In the genomic region with DNA sequence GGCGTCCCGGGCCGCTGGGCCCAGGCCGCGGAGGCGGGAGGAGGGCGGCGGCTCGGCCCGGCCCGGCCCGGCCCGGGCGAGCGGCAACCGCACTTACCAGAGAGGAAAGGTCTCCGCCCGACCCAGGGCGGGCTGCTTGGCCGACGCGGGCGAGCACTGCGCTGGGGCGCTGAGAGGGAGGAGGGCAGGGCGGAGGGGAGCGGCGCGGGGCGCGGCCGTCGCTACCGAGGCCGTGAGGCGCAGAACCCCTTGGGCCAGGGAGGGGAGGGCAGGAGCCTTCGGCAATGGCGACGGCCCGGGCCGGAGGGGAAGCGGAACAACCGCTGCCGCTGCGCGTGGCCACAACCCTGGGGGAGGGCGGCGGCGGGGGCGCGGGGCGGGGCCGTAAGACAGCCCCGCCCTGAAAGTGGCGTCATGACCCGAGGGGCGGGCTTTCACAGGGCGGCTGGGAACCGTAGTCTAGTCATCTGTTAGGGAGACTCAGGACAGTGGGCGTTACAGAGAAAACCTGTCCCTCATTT, we compare ENCODE assay signal across 8 mouse cellular contexts. TPM values are rescaled to one million over a fixed set of nuclear protein-coding genes. Genes with fewer than 3 reads are reported as not detected.
A peak's percentile ranks its signal among the peaks of the same experiment; 100 is the strongest.
DNase-seq lines count a peak whose midpoint lies in the region; ATAC-seq and TF ChIP-seq lines count a peak whose summit lies in the region.

Pak2 (minus strand) TSS at position 352 of the 521 bp plus-strand sequence.

- under 1% methylated on average over 42 of the region's 60 CpGs for WGBS in forebrain, embryonic 11.5 days
- WGBS in heart, embryonic 16.5 days, result under 1% methylated on average over 42 of the region's 60 CpGs
- WGBS in liver, embryonic 16.5 days (ENCODE audit: insufficient replicate concordance), result under 1% methylated on average over 56 of the region's 60 CpGs
- WGBS in neural tube, embryonic 13.5 days, result under 1% methylated on average over 54 of the region's 60 CpGs

- H3K9ac ChIP-seq in forebrain, embryonic 11.5 days (ENCODE audit: low read length), result peak within 1 kb of the TSS; percentile 99
- H3K9ac ChIP-seq in heart, embryonic 16.5 days (ENCODE audit: low read length), result peak within 1 kb of the TSS; percentile 100
- H3K9ac ChIP-seq in liver, embryonic 16.5 days (ENCODE audit: low read depth, low read length), result peak within 1 kb of the TSS; percentile 97
- peak within 1 kb of the TSS; percentile 97 for H3K9ac ChIP-seq in neural tube, embryonic 13.5 days

- H3K9me3 ChIP-seq in forebrain, embryonic 11.5 days (ENCODE audit: control insufficient read depth, low read length), result no peaks in the 10 kb centered on the region
- no peaks in the 10 kb centered on the region for H3K9me3 ChIP-seq in heart, embryonic 16.5 days (replicated peaks; ENCODE audit: control insufficient read depth, low read length)
- H3K9me3 ChIP-seq in liver, embryonic 16.5 days (replicated peaks; ENCODE audit: control insufficient read depth, low read length), result no peaks in the 10 kb centered on the region
- H3K9me3 ChIP-seq in neural tube, embryonic 13.5 days, result no peaks in the 10 kb centered on the region

- DNase-seq in CD8-positive naive resting alpha-beta T cell, adult 2 months (ENCODE audit: low read depth in 2 of 2, low spot score in 2 of 2), result peak; percentile 69 to 74
- DNase-seq in c-Kit-positive CD71-negative TER-119-negative erythroid progenitor cells, embryonic 14.5 days (ENCODE audit: low read depth), result peak; percentile 67
- DNase-seq in forebrain, embryonic 11.5 days (ENCODE audit: low spot score), result peak; percentile 95
- DNase-seq in kidney, postnatal 4 days, result peak; percentile 91 to 93

- peak; percentile 96 for ATAC-seq in forebrain, embryonic 11.5 days (replicated peaks; ENCODE audit: low FRiP score)
- ATAC-seq in heart, embryonic 16.5 days (replicated peaks; ENCODE audit: extremely low read depth, insufficient read depth, low FRiP score), result peak; percentile 95
- ATAC-seq in liver, embryonic 16.5 days (ENCODE audit: low read depth), result peak; percentile 93
- peak; percentile 98 for ATAC-seq in neural tube, embryonic 13.5 days (ENCODE audit: low read depth)

- peak within 1 kb of the TSS; percentile 98 for H3K4me3 ChIP-seq in forebrain, embryonic 11.5 days (ENCODE audit: low read depth, low read length)
- H3K4me3 ChIP-seq in heart, embryonic 16.5 days (ENCODE audit: low read length), result peak within 1 kb of the TSS; percentile 87
- peak within 1 kb of the TSS; percentile 94 for H3K4me3 ChIP-seq in liver, embryonic 16.5 days (ENCODE audit: low read depth, low read length)
- peak within 1 kb of the TSS; percentile 97 for H3K4me3 ChIP-seq in neural tube, embryonic 13.5 days
- peak within 1 kb of the TSS; percentile 98 for H3K4me3 ChIP-seq in testis, adult 2 months (ENCODE audit: control insufficient read depth, low read depth, low read length)

- peak; percentile 93 for TF ChIP-seq POLR2A in testis, adult 2 months (IDR thresholded peaks at IDR 0.05; ENCODE audit: control insufficient read depth, low read depth, low read length)

- no peak for TF ChIP-seq CTCF in testis, adult 2 months (IDR thresholded peaks at IDR 0.05; ENCODE audit: control insufficient read depth, insufficient read depth, insufficient replicate concordance, low read depth, low read length)

- H3K4me2 ChIP-seq in forebrain, embryonic 11.5 days (ENCODE audit: low read depth, low read length, severe bottlenecking), result peak within 1 kb of the TSS; percentile 67
- H3K4me2 ChIP-seq in heart, embryonic 16.5 days (ENCODE audit: low read depth, low read length), result peak within 1 kb of the TSS; percentile 87
- peak within 1 kb of the TSS; percentile 88 for H3K4me2 ChIP-seq in liver, embryonic 16.5 days (ENCODE audit: low read depth, low read length)
- peak within 1 kb of the TSS; percentile 84 for H3K4me2 ChIP-seq in neural tube, embryonic 13.5 days

- H3K36me3 ChIP-seq in forebrain, embryonic 11.5 days (ENCODE audit: control insufficient read depth, insufficient read depth, low read length), result peaks cover 3% of the 10 kb centered on the region
- H3K36me3 ChIP-seq in heart, embryonic 16.5 days (ENCODE audit: control insufficient read depth, insufficient read depth), result no peaks in the 10 kb centered on the region
- H3K36me3 ChIP-seq in liver, embryonic 16.5 days (ENCODE audit: control insufficient read depth, insufficient read depth), result no peaks in the 10 kb centered on the region; the same call in 1 of the 2 replicates
- peaks cover 12% of the 10 kb centered on the region for H3K36me3 ChIP-seq in neural tube, embryonic 13.5 days
- H3K36me3 ChIP-seq in testis, adult 2 months (ENCODE audit: control insufficient read depth, insufficient read depth, low read length), result no peaks in the 10 kb centered on the region

- H3K27me3 ChIP-seq in forebrain, embryonic 11.5 days (ENCODE audit: control insufficient read depth, insufficient read depth, low read length), result no peaks in the 10 kb centered on the region
- H3K27me3 ChIP-seq in heart, embryonic 16.5 days (ENCODE audit: control insufficient read depth, insufficient read depth, low read length), result no peaks in the 10 kb centered on the region
- H3K27me3 ChIP-seq in liver, embryonic 16.5 days (ENCODE audit: control insufficient read depth, insufficient read depth, low read depth, low read length), result no peaks in the 10 kb centered on the region
- H3K27me3 ChIP-seq in neural tube, embryonic 13.5 days, result no peaks in the 10 kb centered on the region
- no peaks in the 10 kb centered on the region for H3K27me3 ChIP-seq in testis, adult 2 months (ENCODE audit: control insufficient read depth, insufficient read depth, low read length)

- 0 out of 2 replicates have a peak, but pooled peaks cover 6% of the 10 kb centered on the region for H3K4me1 ChIP-seq in forebrain, embryonic 11.5 days (replicated peaks; ENCODE audit: control insufficient read depth, insufficient read depth, low read length)
- peaks cover 23% of the 10 kb centered on the region for H3K4me1 ChIP-seq in heart, embryonic 16.5 days (ENCODE audit: control insufficient read depth, insufficient read depth, low read length)
- H3K4me1 ChIP-seq in liver, embryonic 16.5 days (ENCODE audit: control insufficient read depth, low read depth, low read length), result peaks cover 18% of the 10 kb centered on the region
- H3K4me1 ChIP-seq in neural tube, embryonic 13.5 days (replicated peaks), result peaks cover 31% of the 10 kb centered on the region
- H3K4me1 ChIP-seq in testis, adult 2 months (ENCODE audit: control insufficient read depth, insufficient read depth, low read length), result peaks cover 5% of the 10 kb centered on the region

- H3K27ac ChIP-seq in forebrain, embryonic 11.5 days (ENCODE audit: low read depth, low read length), result peak within 1 kb of the TSS; percentile 92
- peak within 1 kb of the TSS; percentile 98 for H3K27ac ChIP-seq in heart, embryonic 16.5 days (ENCODE audit: low read length)
- H3K27ac ChIP-seq in liver, embryonic 16.5 days (ENCODE audit: low read length), result peak within 1 kb of the TSS; percentile 98
- H3K27ac ChIP-seq in neural tube, embryonic 13.5 days (replicated peaks), result peak within 1 kb of the TSS; percentile 94
- H3K27ac ChIP-seq in testis, adult 2 months (ENCODE audit: control insufficient read depth, insufficient read depth, low read depth, low read length), result peak within 1 kb of the TSS; percentile 98

RNA-seq across cellular contexts. Expression of gene Pak2, which starts in this region (rescaled TPM):
- polyA plus RNA-seq in forebrain, embryonic 11.5 days (2014; fragmentation: Nextera tagmentation; extraction: Ambion mirVana), result 52.6 and 53.9 TPM in 2 replicates
- 23.9 and 26.5 TPM in 2 replicates for polyA plus RNA-seq in heart, embryonic 16.5 days (2015; fragmentation: Nextera tagmentation; extraction: Ambion mirVana)
- 9.7 and 10.6 TPM in 2 replicates for polyA plus RNA-seq in liver, embryonic 16.5 days (2015; fragmentation: Nextera tagmentation; extraction: Ambion mirVana)
- polyA plus RNA-seq in neural tube, embryonic 13.5 days (2015; fragmentation: Nextera tagmentation; extraction: Ambion mirVana), result 30.7 and 33.0 TPM in 2 replicates
- 6.9 and 7.3 TPM in 2 replicates for polyA plus RNA-seq in testis, adult 2 months (2012; rRNA removed)

Comparison
In these comparisons a context has a peak if more than half of its experiments do, and no peak if none do; other contexts are left out.
1. Peak in every context shown above with its lines: DNase-seq, ATAC-seq, H3K4me3 ChIP-seq and H3K27ac ChIP-seq.